Mouse (Mus musculus): ENCODE results near the gene Rnf10. TPM values are rescaled to one million over a fixed set of nuclear protein-coding genes. Genes with fewer than 3 reads are reported as not detected.

Gene Rnf10
- total RNA-seq, 2 experiments from 2014 or later, result 263 to 281 TPM

GRCm38 (mm10) chr5:115278053-115278452 lies 5.4 kb upstream of the Rnf10 start:
- DNase-seq, result no peak

GRCm38 (mm10) chr5:115275998-115276397 lies 3.3 kb upstream of the Rnf10 start:
- DNase-seq, result no peak

- DNase-seq, result no peak
Observed at GRCm38 (mm10) chr5:115274771-115275170, 2.1 kb upstream of the Rnf10 start.

- DNase-seq, result no peak
Observed at GRCm38 (mm10) chr5:115274353-115274752, 1.7 kb upstream of the Rnf10 start.

GRCm38 (mm10) chr5:115273549-115274135 lies 944 bp upstream of the Rnf10 start:
- DNase-seq, result no peak

GRCm38 (mm10) chr5:115271931-115272811 lies 527 bp downstream of the Rnf10 start:
- DNase-seq, result peak; percentile 38

- DNase-seq, result no peak
Observed at GRCm38 (mm10) chr5:115269969-115270368, 2.7 kb downstream of the Rnf10 start.

GRCm38 (mm10) chr5:115268266-115268665 lies 4.4 kb downstream of the Rnf10 start:
- DNase-seq, result peak; percentile 40

- no peak for DNase-seq
Observed at GRCm38 (mm10) chr5:115267469-115268045, 5.1 kb downstream of the Rnf10 start.

GRCm38 (mm10) chr5:115266787-115267468 lies 5.8 kb downstream of the Rnf10 start:
- no peak for DNase-seq

GRCm38 (mm10) chr5:115266340-115266739 lies 6.4 kb downstream of the Rnf10 start:
- no peak for DNase-seq

GRCm38 (mm10) chr5:115262502-115263291 lies 10.0 kb downstream of the Rnf10 start:
- no peak for DNase-seq

GRCm38 (mm10) chr5:115261880-115262279 lies 10.8 kb downstream of the Rnf10 start:
- no peak for DNase-seq

- no peak for DNase-seq
Observed at GRCm38 (mm10) chr5:115261141-115261540, 11.6 kb downstream of the Rnf10 start.

GRCm38 (mm10) chr5:115260356-115260755 lies 12.3 kb downstream of the Rnf10 start:
- no peak for DNase-seq

- DNase-seq, result no peak
Observed at GRCm38 (mm10) chr5:115256909-115257546, 15.7 kb downstream of the Rnf10 start.

- DNase-seq, result no peak
Observed at GRCm38 (mm10) chr5:115255472-115255871, 17.2 kb downstream of the Rnf10 start.

GRCm38 (mm10) chr5:115240191-115240590 lies 32.5 kb downstream of the Rnf10 start:
- DNase-seq, result no peak

GRCm38 (mm10) chr5:115238729-115239195 lies 33.9 kb downstream of the Rnf10 start:
- no peak for DNase-seq

- peak; percentile 91 for DNase-seq
Observed at GRCm38 (mm10) chr5:115237803-115238728, 34.6 kb downstream of the Rnf10 start.
